Mouse (Mus musculus): Measurements from ENCODE around the gene Psmg1. TPM values are rescaled to one million over a fixed set of nuclear protein-coding genes. Genes with fewer than 3 reads are reported as not detected.

The Psmg1 gene
- polyA plus RNA-seq, 1 experiment from 2014 or later = 64.4 TPM

- no peak overlapping the region for H3K4me3 ChIP-seq (replicated peaks; ENCODE audit: low read length)
- H3K27me3 ChIP-seq (ENCODE audit: control insufficient read depth, insufficient read depth, low read length) = 0 out of 2 replicates have a peak, but pooled peaks cover 2% of the 10 kb centered on the region
- H3K36me3 ChIP-seq (ENCODE audit: control insufficient read depth, insufficient read depth, low read length) = no peaks in the 10 kb centered on the region
- H3K9ac ChIP-seq (ENCODE audit: low read length) = no peak overlapping the region
- H3K4me2 ChIP-seq (ENCODE audit: low read depth, low read length) = no peak overlapping the region
- ATAC-seq (ENCODE audit: insufficient read depth, low FRiP score) = no peak
- H3K4me1 ChIP-seq (ENCODE audit: control insufficient read depth, insufficient read depth, low read length) = no peaks in the 10 kb centered on the region
- no peak overlapping the region for H3K27ac ChIP-seq (ENCODE audit: low read length)
- H3K9me3 ChIP-seq (replicated peaks; ENCODE audit: control insufficient read depth, low read length) = no peaks in the 10 kb centered on the region
- 95% methylated on average over 2 of the region's 2 CpGs for WGBS
These were observed 39.3 kb downstream of the Psmg1 start for GRCm38 (mm10) chr16:95951471-95951870.

GRCm38 (mm10) chr16:95945389-95946311 lies 45.1 kb downstream of the Psmg1 start:
- peak; percentile 73 for ATAC-seq (ENCODE audit: insufficient read depth, low FRiP score)
- 22% methylated on average over 20 of the region's 20 CpGs for WGBS
- peak overlapping the region; percentile 27; the same call in 1 of the 2 replicates for H3K4me2 ChIP-seq (ENCODE audit: low read depth, low read length)

GRCm38 (mm10) chr16:95943186-95943585 lies 47.6 kb downstream of the Psmg1 start:
- WGBS = 85% methylated on average over 6 of the region's 6 CpGs
- Histone ChIP-seq H3K27me3 (ENCODE audit: control insufficient read depth, insufficient read depth, low read length) (0 out of 2 replicates have a peak, but pooled peaks cover 2% of the 10 kb centered on the region), H3K27ac (ENCODE audit: low read length) (no peak overlapping the region), H3K4me2 (ENCODE audit: low read depth, low read length) (no peak overlapping the region), H3K4me1 (ENCODE audit: control insufficient read depth, insufficient read depth, low read length) (peaks cover 4% of the 10 kb centered on the region), H3K9ac (ENCODE audit: low read length) (no peak overlapping the region), H3K36me3 (ENCODE audit: control insufficient read depth, insufficient read depth, low read length) (no peaks in the 10 kb centered on the region), H3K4me3 (replicated peaks; ENCODE audit: low read length) (no peak overlapping the region), H3K9me3 (replicated peaks; ENCODE audit: control insufficient read depth, low read length) (no peaks in the 10 kb centered on the region)
- ATAC-seq (ENCODE audit: insufficient read depth, low FRiP score) = no peak

More at GRCm38 (mm10) chr16:95945389-95946311, 45.1 kb downstream of the Psmg1 start:
- no peaks in the 10 kb centered on the region for H3K36me3 ChIP-seq (ENCODE audit: control insufficient read depth, insufficient read depth, low read length)
- H3K4me1 ChIP-seq (ENCODE audit: control insufficient read depth, insufficient read depth, low read length) = peaks cover 4% of the 10 kb centered on the region
- peak overlapping the region; percentile 16; the same call in 1 of the 2 replicates for H3K9ac ChIP-seq (ENCODE audit: low read length)
- 0 out of 2 replicates have a peak, but pooled peaks cover 2% of the 10 kb centered on the region for H3K27me3 ChIP-seq (ENCODE audit: control insufficient read depth, insufficient read depth, low read length)
- no peaks in the 10 kb centered on the region for H3K9me3 ChIP-seq (replicated peaks; ENCODE audit: control insufficient read depth, low read length)
- H3K27ac ChIP-seq (ENCODE audit: low read length) = peak overlapping the region; percentile 41; the same call in 1 of the 2 replicates
- no peak overlapping the region for H3K4me3 ChIP-seq (replicated peaks; ENCODE audit: low read length)

- H3K4me1 ChIP-seq (ENCODE audit: control insufficient read depth, insufficient read depth, low read length) = peaks cover 4% of the 10 kb centered on the region
- 79% methylated on average over 5 of the region's 5 CpGs for WGBS
- H3K27ac ChIP-seq (ENCODE audit: low read length) = no peak overlapping the region
- H3K36me3 ChIP-seq (ENCODE audit: control insufficient read depth, insufficient read depth, low read length) = no peaks in the 10 kb centered on the region
- H3K9ac ChIP-seq (ENCODE audit: low read length) = no peak overlapping the region
- H3K27me3 ChIP-seq (ENCODE audit: control insufficient read depth, insufficient read depth, low read length) = no peaks in the 10 kb centered on the region
- no peak overlapping the region for H3K4me3 ChIP-seq (replicated peaks; ENCODE audit: low read length)
- H3K4me2 ChIP-seq (ENCODE audit: low read depth, low read length) = no peak overlapping the region
- ATAC-seq (ENCODE audit: insufficient read depth, low FRiP score) = no peak
- 0 out of 2 replicates have a peak, but pooled peaks cover 5% of the 10 kb centered on the region for H3K9me3 ChIP-seq (replicated peaks; ENCODE audit: control insufficient read depth, low read length)
These were observed 49.2 kb downstream of the Psmg1 start for GRCm38 (mm10) chr16:95941575-95941974.

- no peak overlapping the region for H3K9ac ChIP-seq (ENCODE audit: low read length)
- 0 out of 2 replicates have a peak, but pooled peaks cover 5% of the 10 kb centered on the region for H3K9me3 ChIP-seq (replicated peaks; ENCODE audit: control insufficient read depth, low read length)
- H3K36me3 ChIP-seq (ENCODE audit: control insufficient read depth, insufficient read depth, low read length) = no peaks in the 10 kb centered on the region
- 22% methylated on average over 6 of the region's 6 CpGs for WGBS
- H3K27ac ChIP-seq (ENCODE audit: low read length) = no peak overlapping the region
- H3K27me3 ChIP-seq (ENCODE audit: control insufficient read depth, insufficient read depth, low read length) = no peaks in the 10 kb centered on the region
- H3K4me2 ChIP-seq (ENCODE audit: low read depth, low read length) = no peak overlapping the region
- 0 out of 2 replicates have a peak, but pooled peaks cover 3% of the 10 kb centered on the region for H3K4me1 ChIP-seq (ENCODE audit: control insufficient read depth, insufficient read depth, low read length)
- H3K4me3 ChIP-seq (replicated peaks; ENCODE audit: low read length) = no peak overlapping the region
- ATAC-seq (ENCODE audit: insufficient read depth, low FRiP score) = peak; percentile 47
These were observed 55.2 kb downstream of the Psmg1 start for GRCm38 (mm10) chr16:95935495-95935961.

- Histone ChIP-seq H3K27ac (ENCODE audit: low read length) (no peak overlapping the region), H3K4me3 (replicated peaks; ENCODE audit: low read length) (no peak overlapping the region), H3K4me2 (ENCODE audit: low read depth, low read length) (no peak overlapping the region), H3K9ac (ENCODE audit: low read length) (no peak overlapping the region), H3K27me3 (ENCODE audit: control insufficient read depth, insufficient read depth, low read length) (no peaks in the 10 kb centered on the region), H3K4me1 (ENCODE audit: control insufficient read depth, insufficient read depth, low read length) (peaks cover 13% of the 10 kb centered on the region; the same call in 1 of the 2 replicates), H3K36me3 (ENCODE audit: control insufficient read depth, insufficient read depth, low read length) (no peaks in the 10 kb centered on the region), H3K9me3 (replicated peaks; ENCODE audit: control insufficient read depth, low read length) (0 out of 2 replicates have a peak, but pooled peaks cover 5% of the 10 kb centered on the region)
- 59% methylated on average over 6 of the region's 6 CpGs for WGBS
- no peak for ATAC-seq (ENCODE audit: insufficient read depth, low FRiP score)
These were observed 57.9 kb downstream of the Psmg1 start for GRCm38 (mm10) chr16:95932860-95933259.

- Histone ChIP-seq H3K4me1 (ENCODE audit: control insufficient read depth, insufficient read depth, low read length) (peaks cover 22% of the 10 kb centered on the region; the same call in 1 of the 2 replicates), H3K9ac (ENCODE audit: low read length) (no peak overlapping the region), H3K36me3 (ENCODE audit: control insufficient read depth, insufficient read depth, low read length) (no peaks in the 10 kb centered on the region), H3K4me3 (replicated peaks; ENCODE audit: low read length) (no peak overlapping the region), H3K27ac (ENCODE audit: low read length) (no peak overlapping the region), H3K4me2 (ENCODE audit: low read depth, low read length) (no peak overlapping the region), H3K9me3 (replicated peaks; ENCODE audit: control insufficient read depth, low read length) (no peaks in the 10 kb centered on the region), H3K27me3 (ENCODE audit: control insufficient read depth, insufficient read depth, low read length) (no peaks in the 10 kb centered on the region)
- no peak for ATAC-seq (ENCODE audit: insufficient read depth, low FRiP score)
- WGBS = 78% methylated on average over 12 of the region's 12 CpGs
These were observed 59.3 kb downstream of the Psmg1 start for GRCm38 (mm10) chr16:95931509-95931908.

Data from stomach, embryonic 16.5 days (tissue).